Mouse (Mus musculus): ENCODE measurements at regions not wholly inside any gene's neighbourhood (a gene's known extent, or its start where the extent isn't known, plus 50 kb on each side); places are given as distances from the start of the nearest gene placed in this dataset.

DNA sequence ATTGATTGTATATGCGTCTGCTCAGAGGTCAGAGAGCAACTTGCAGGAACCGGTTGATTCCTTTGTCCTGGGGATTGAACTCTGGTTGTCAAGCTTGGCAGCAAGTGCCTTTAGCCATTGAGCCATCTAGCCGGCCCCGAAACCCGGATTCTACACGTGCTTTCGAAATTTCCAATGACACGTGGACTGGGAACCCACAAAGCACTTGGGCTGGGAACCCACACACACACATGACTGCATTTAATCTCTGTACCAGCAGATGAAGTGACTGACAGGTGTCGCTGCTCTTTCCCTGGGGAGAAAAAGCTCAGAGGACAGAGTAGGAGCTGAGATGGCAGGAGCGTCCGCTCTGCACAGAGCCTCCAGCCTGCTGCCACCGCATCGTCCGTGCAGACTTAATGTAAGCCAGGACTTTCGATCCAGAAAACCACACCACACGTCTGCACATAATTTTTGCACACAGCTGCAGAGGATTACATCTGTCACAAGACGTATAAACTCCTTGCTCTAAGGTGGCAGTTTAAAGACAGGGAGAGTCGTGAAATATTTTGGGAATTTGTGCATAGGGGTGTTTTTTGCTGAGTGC lies 129.4 kb upstream of the Zfp217 start:
- TF ChIP-seq CTCF (IDR thresholded peaks at IDR 0.05; ENCODE audit: control insufficient read depth, insufficient read depth, low read length) (no peak), POLR2A (IDR thresholded peaks at IDR 0.05; ENCODE audit: borderline replicate concordance, control insufficient read depth, low read depth, low read length) (no peak)

Measured in bone marrow, adult 2 months (tissue).